Comparison of ENCODE assay signal across 8 mouse cellular contexts in the genomic region with DNA sequence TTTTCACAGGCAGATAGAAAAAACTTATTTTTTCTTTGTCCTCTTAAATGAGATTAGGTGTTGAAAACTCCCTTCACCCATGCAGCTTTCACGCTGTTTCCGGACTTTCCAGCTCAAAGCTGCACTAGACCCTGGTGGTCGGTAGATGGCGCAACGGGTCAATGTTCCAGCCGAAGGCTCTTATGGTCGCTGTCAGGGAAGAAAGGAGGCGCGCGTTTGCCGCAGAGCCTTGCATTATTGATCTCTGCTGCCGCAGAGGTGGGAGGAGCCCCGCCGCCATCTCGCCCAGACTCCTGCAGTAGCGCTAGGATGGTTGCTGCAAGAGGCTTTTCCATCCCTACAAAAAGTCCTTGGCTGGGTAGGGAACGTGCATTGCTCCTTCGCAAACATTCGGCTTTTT. TPM values are rescaled to one million over a fixed set of nuclear protein-coding genes. Genes with fewer than 3 reads are reported as not detected.
A peak's percentile ranks its signal among the peaks of the same experiment; 100 is the strongest.
DNase-seq lines count a peak whose midpoint lies in the region; ATAC-seq and TF ChIP-seq lines count a peak whose summit lies in the region.

No protein-coding gene starts in this region.

- H3K27me3 ChIP-seq in G1E (ENCODE audit: insufficient read depth, low read length) = peaks cover 30% of the 10 kb centered on the region
- no peaks in the 10 kb centered on the region for H3K27me3 ChIP-seq in forebrain, embryonic 16.5 days (replicated peaks; ENCODE audit: control insufficient read depth, insufficient read depth, low read length)
- no peaks in the 10 kb centered on the region for H3K27me3 ChIP-seq in lung, embryonic 14.5 days (ENCODE audit: insufficient read depth, low read length)
- H3K27me3 ChIP-seq in thymus, adult 2 months (ENCODE audit: control insufficient read depth, insufficient read depth, low read length) = no peaks in the 10 kb centered on the region

- WGBS in forebrain, embryonic 16.5 days = under 1% methylated on average over 19 of the region's 19 CpGs
- WGBS in lung, embryonic 14.5 days = under 1% methylated on average over 19 of the region's 19 CpGs
- under 1% methylated on average over 19 of the region's 19 CpGs for WGBS in olfactory bulb, adult 2 months
- under 1% methylated on average over 19 of the region's 19 CpGs for WGBS in thymus, adult 2 months

- peak overlapping the region; percentile 99 for H3K27ac ChIP-seq in forebrain, embryonic 16.5 days (ENCODE audit: low read length)
- H3K27ac ChIP-seq in layer of hippocampus, adult 2 months = peak overlapping the region; percentile 94
- H3K27ac ChIP-seq in lung, embryonic 14.5 days (ENCODE audit: low read depth) = peak overlapping the region; percentile 88
- peak overlapping the region; percentile 97 for H3K27ac ChIP-seq in olfactory bulb, adult 2 months (ENCODE audit: insufficient read depth, low read depth, low read length)
- peak overlapping the region; percentile 57 for H3K27ac ChIP-seq in thymus, adult 2 months (ENCODE audit: control insufficient read depth, insufficient read depth, low read length)

- peak overlapping the region; percentile 70 for H3K4me3 ChIP-seq in G1E (ENCODE audit: low read depth, low read length)
- peak overlapping the region; percentile 53 for H3K4me3 ChIP-seq in forebrain, embryonic 16.5 days (replicated peaks; ENCODE audit: low read length)
- H3K4me3 ChIP-seq in layer of hippocampus, adult 2 months = peak overlapping the region; percentile 71
- peak overlapping the region; percentile 39 for H3K4me3 ChIP-seq in lung, embryonic 14.5 days (ENCODE audit: low read depth, low read length)
- H3K4me3 ChIP-seq in olfactory bulb, adult 2 months (ENCODE audit: insufficient read depth, low read depth, low read length) = peak overlapping the region; percentile 67
- H3K4me3 ChIP-seq in thymus, adult 2 months (ENCODE audit: control insufficient read depth, insufficient read depth, low read length) = peak overlapping the region; percentile 44

- H3K4me2 ChIP-seq in forebrain, embryonic 16.5 days (ENCODE audit: low read length) = peak overlapping the region; percentile 85
- H3K4me2 ChIP-seq in lung, embryonic 14.5 days = peak overlapping the region; percentile 71

- intact Hi-C loops in heart, postnatal 36 days (cut with DNase I) = loop anchor here (1.0 to 5.0 kb wide), 6 partner anchors 68 to 788 kb away; partner anchors contain the start of genes Fyn and Rev3l

- TF ChIP-seq POLR2A in olfactory bulb, adult 2 months (IDR thresholded peaks at IDR 0.05; ENCODE audit: insufficient read depth, low read depth, low read length) = peak; percentile 61
- 0 out of 2 replicates have a peak, but pooled peaks have one; percentile 33 for TF ChIP-seq POLR2A in thymus, adult 2 months (IDR thresholded peaks at IDR 0.05; ENCODE audit: control insufficient read depth, extremely low read depth, insufficient read depth, low read length, poor library complexity)

- no peaks in the 10 kb centered on the region for H3K9me3 ChIP-seq in G1E (replicated peaks)
- no peaks in the 10 kb centered on the region for H3K9me3 ChIP-seq in forebrain, embryonic 16.5 days (ENCODE audit: control insufficient read depth, low read length)
- no peaks in the 10 kb centered on the region for H3K9me3 ChIP-seq in lung, embryonic 14.5 days (ENCODE audit: low read depth, low read length)

- H3K4me1 ChIP-seq in G1E (ENCODE audit: insufficient read depth, low read depth, low read length) = peaks cover 54% of the 10 kb centered on the region
- H3K4me1 ChIP-seq in forebrain, embryonic 16.5 days (replicated peaks; ENCODE audit: control insufficient read depth, insufficient read depth, low read length) = peaks cover 36% of the 10 kb centered on the region
- H3K4me1 ChIP-seq in lung, embryonic 14.5 days (ENCODE audit: insufficient read depth) = peaks cover 21% of the 10 kb centered on the region
- H3K4me1 ChIP-seq in olfactory bulb, adult 2 months (ENCODE audit: control insufficient read depth, insufficient read depth, low read length) = peaks cover 18% of the 10 kb centered on the region
- peaks cover 7% of the 10 kb centered on the region for H3K4me1 ChIP-seq in thymus, adult 2 months (replicated peaks; ENCODE audit: control insufficient read depth, insufficient read depth, low read length)

- H3K36me3 ChIP-seq in G1E (replicated peaks) = no peaks in the 10 kb centered on the region
- H3K36me3 ChIP-seq in forebrain, embryonic 16.5 days (ENCODE audit: control insufficient read depth, insufficient read depth) = no peaks in the 10 kb centered on the region
- no peaks in the 10 kb centered on the region for H3K36me3 ChIP-seq in lung, embryonic 14.5 days (ENCODE audit: insufficient read depth)
- no peaks in the 10 kb centered on the region for H3K36me3 ChIP-seq in thymus, adult 2 months (ENCODE audit: control insufficient read depth, insufficient read depth, low read length)

- ATAC-seq in G1E (ENCODE audit: extremely low read depth, insufficient number of reproducible peaks, low FRiP score, poor library complexity, severe bottlenecking) = peak; percentile 76
- ATAC-seq in forebrain, embryonic 16.5 days = peak; percentile 93
- ATAC-seq in lung, embryonic 14.5 days (ENCODE audit: insufficient read depth) = peak; percentile 92

- DNase-seq in G1E (ENCODE audit: low spot score) = peak; percentile 80
- DNase-seq in cerebellum, adult 18-20 months = peak; percentile 94 to 95
- peak; percentile 91 to 92 for DNase-seq in heart, postnatal 36 days
- DNase-seq in layer of hippocampus, adult 2 months (ENCODE audit: low spot score in 2 of 2) = peak; percentile 93 to 94
- DNase-seq in lung, embryonic 14.5 days = peak; percentile 96
- DNase-seq in thymus, adult 2 months = peak; percentile 95

- peak; percentile 64 for TF ChIP-seq CTCF in G1E (IDR thresholded peaks at IDR 0.05; ENCODE audit: low read depth, low read length)
- TF ChIP-seq CTCF in layer of hippocampus, adult 2 months (conservative IDR thresholded peaks at IDR 0.05) = peak; percentile 94
- peak; percentile 96 for TF ChIP-seq CTCF in lung, embryonic 14.5 days (IDR thresholded peaks at IDR 0.05; ENCODE audit: low read depth)
- TF ChIP-seq CTCF in olfactory bulb, adult 2 months (IDR thresholded peaks at IDR 0.05; ENCODE audit: insufficient read depth, low read depth, low read length) = peak; percentile 88
- peak; percentile 94 for TF ChIP-seq CTCF in thymus, adult 2 months (IDR thresholded peaks at IDR 0.05; ENCODE audit: borderline replicate concordance, control insufficient read depth, extremely low read depth, insufficient read depth, low read length, poor library complexity)

- H3K9ac ChIP-seq in forebrain, embryonic 16.5 days (replicated peaks; ENCODE audit: low read depth, low read length) = peak overlapping the region; percentile 70
- peak overlapping the region; percentile 30 for H3K9ac ChIP-seq in lung, embryonic 14.5 days

RNA-seq across cellular contexts. Expression of gene Ccn6, which starts 7.5 kb away (rescaled TPM):
- total RNA-seq in G1E (2014; fragmentation: Nextera tagmentation) (not detected in 2 replicates), G1E (2017) (not detected in 2 replicates)
- polyA plus RNA-seq in G1E (2012) = not detected in 2 replicates
- 0.38 and 0.67 TPM in 2 replicates for polyA plus RNA-seq in forebrain, embryonic 16.5 days (2015; fragmentation: Nextera tagmentation; extraction: Ambion mirVana)
- total RNA-seq in heart, postnatal 36 days (2021) = not detected
- total RNA-seq in layer of hippocampus, adult 2 months (2021) = under 1 TPM; 0.32 to 0.44 TPM
- polyA plus RNA-seq in lung, embryonic 14.5 days (2014; fragmentation: Nextera tagmentation; extraction: Ambion mirVana) = 0.47 and 0.49 TPM in 2 replicates
- not detected in 2 replicates for polyA plus RNA-seq in olfactory bulb, adult 2 months (2012; ENCODE audit: insufficient read depth, insufficient read length, low replicate concordance, missing spikeins)
- not detected in 2 replicates for polyA plus RNA-seq in thymus, adult 2 months (2012; rRNA removed)

RNA-seq across cellular contexts. Expression of gene Tube1, which starts 37.4 kb away (rescaled TPM):
- total RNA-seq in G1E (2014; fragmentation: Nextera tagmentation) (33.3 and 36.4 TPM in 2 replicates), G1E (2017) (24.8 TPM in 2 replicates)
- 3.7 and 4.2 TPM in 2 replicates for polyA plus RNA-seq in G1E (2012)
- 11.7 and 12.6 TPM in 2 replicates for polyA plus RNA-seq in forebrain, embryonic 16.5 days (2015; fragmentation: Nextera tagmentation; extraction: Ambion mirVana)
- total RNA-seq in heart, postnatal 36 days (2021) = 1 to 10 TPM; 1.0 to 1.2 TPM
- 1 to 10 TPM; 3.5 to 3.8 TPM for total RNA-seq in layer of hippocampus, adult 2 months (2021)
- 20.5 and 21.0 TPM in 2 replicates for polyA plus RNA-seq in lung, embryonic 14.5 days (2014; fragmentation: Nextera tagmentation; extraction: Ambion mirVana)
- polyA plus RNA-seq in olfactory bulb, adult 2 months (2012; ENCODE audit: insufficient read depth, insufficient read length, low replicate concordance, missing spikeins) = not detected in 2 replicates
- 113 and 120 TPM in 2 replicates for polyA plus RNA-seq in thymus, adult 2 months (2012; rRNA removed)

RNA-seq across cellular contexts. Expression of gene Fam229b, which starts 37.4 kb away (rescaled TPM):
- total RNA-seq in G1E (2014; fragmentation: Nextera tagmentation) (0.73 and 11.0 TPM in 2 replicates), G1E (2017) (1.6 and 2.3 TPM in 2 replicates)
- polyA plus RNA-seq in G1E (2012) = 0.16 and 0.25 TPM in 2 replicates
- polyA plus RNA-seq in forebrain, embryonic 16.5 days (2015; fragmentation: Nextera tagmentation; extraction: Ambion mirVana) = 27.8 and 28.6 TPM in 2 replicates
- total RNA-seq in heart, postnatal 36 days (2021) = 1 to 10 TPM; 5.4 to 6.7 TPM
- total RNA-seq in layer of hippocampus, adult 2 months (2021) = 10 to 100 TPM; 11.2 to 12.3 TPM
- 9.8 and 13.7 TPM in 2 replicates for polyA plus RNA-seq in lung, embryonic 14.5 days (2014; fragmentation: Nextera tagmentation; extraction: Ambion mirVana)
- not detected in 2 replicates for polyA plus RNA-seq in olfactory bulb, adult 2 months (2012; ENCODE audit: insufficient read depth, insufficient read length, low replicate concordance, missing spikeins)
- polyA plus RNA-seq in thymus, adult 2 months (2012; rRNA removed) = 0.80 and 1.6 TPM in 2 replicates

Comparison
In these comparisons a context has a peak if more than half of its experiments do, and no peak if none do; other contexts are left out.
1. Peak in every context shown above with its lines: DNase-seq, ATAC-seq, H3K4me3 ChIP-seq and H3K27ac ChIP-seq.